Mouse (Mus musculus): ENCODE measurements around the gene Atp8b4.
"Not testable (repeated sequence)": the region's sequence is repeated elsewhere in the genome, so short reads cannot be mapped to it uniquely, and the experiment has no call there.

Gene Atp8b4

DNA sequence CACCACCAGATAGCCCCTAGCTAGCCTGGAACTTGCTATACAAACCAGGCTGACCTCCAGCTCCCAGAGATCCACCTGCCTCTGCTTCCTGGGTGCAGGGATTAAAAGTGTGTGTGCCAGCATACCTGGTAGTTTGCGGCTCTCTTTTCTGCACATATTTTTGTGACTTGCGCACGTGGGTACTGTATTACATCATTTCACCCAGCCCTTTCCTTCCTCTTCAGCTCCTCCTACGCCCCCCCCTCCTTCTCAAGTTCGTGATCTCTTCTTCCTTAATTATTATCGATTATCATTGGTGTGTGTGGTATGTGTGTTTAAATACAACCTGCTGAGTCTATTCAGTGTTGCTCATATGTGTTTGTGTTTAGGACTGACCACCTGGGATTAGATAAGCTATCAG is at the start of gene Atp8b4:
Atp8b4 (minus strand) TSS at position 154 of the 400 bp plus-strand sequence.
- no peak for DNase-seq (ENCODE audit: low read depth, low spot score)

DNA sequence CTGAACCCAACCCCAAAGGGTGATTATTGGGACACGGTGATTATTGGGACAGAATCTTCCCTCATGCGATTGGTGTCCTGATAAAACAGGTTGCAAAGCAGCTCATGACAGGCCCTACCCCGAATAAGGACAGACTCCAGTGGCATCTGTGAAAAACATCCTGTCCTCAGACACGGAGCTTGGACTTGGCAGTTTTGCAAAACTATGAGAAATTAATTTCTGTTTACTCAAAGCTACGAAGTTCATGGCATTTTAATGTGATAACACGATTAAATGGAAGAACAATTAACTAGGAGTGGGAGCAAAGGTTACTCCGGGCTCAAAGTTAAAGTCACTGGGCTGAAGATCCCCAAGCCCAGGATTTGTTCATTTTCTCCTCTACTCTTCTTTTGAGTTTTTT is 49.2 kb upstream of the Atp8b4 start:
- no peak for DNase-seq (ENCODE audit: low read depth, low spot score)

GRCm38 (mm10) chr2:126546392-126546791 is 45.9 kb upstream of the Atp8b4 start:
- DNase-seq (ENCODE audit: low read depth, low spot score): no peak

- DNase-seq (ENCODE audit: low read depth, low spot score): no peak
Observed at GRCm38 (mm10) chr2:126545297-126545696, 44.8 kb upstream of the Atp8b4 start.

DNA sequence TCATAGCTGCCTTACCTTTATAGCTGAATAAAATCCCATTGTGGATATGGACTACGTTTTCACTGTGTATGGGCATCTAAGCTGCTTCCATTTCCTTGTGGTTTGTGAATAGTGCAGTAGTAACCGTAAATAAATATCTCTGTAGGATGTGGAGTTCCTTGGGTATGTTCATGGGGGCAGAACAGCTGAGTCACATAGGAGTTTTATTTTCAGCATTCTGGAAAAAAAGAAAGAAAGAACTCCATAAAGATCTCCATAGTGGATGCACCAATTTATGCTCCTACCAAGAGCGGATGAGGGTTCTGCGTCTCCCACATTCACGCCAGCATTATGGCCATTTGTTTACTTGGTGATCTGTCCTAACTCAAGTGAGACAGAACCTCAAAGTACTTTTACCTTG is 41.7 kb upstream of the Atp8b4 start:
- DNase-seq (ENCODE audit: low read depth, low spot score): no peak

DNA sequence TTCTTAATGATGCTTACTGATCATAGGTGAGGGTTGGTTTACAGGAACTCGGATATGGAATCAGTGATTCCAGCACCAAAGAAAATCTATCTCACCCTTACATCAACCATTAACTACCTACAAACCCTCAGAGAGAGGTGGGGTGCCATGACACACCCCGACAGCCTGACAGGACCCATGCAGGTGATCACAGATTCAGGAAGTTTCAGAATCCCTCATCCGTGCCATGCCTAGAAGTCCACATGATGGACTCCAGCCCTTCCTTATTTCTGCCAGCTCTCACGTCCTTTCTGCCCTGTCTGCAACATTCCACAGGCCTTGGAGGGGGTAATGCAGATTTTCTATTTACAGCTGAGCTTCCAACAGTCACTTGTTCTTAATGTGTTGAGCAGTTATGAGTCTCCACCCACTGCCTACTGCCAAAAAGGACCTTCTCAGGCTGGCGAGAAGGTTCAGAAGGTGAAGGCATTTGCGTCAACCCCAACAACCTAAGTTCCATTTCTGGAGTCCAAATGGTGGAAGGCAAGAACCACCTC is 40.0 kb upstream of the Atp8b4 start:
- no peak for DNase-seq (ENCODE audit: low read depth, low spot score)

GRCm38 (mm10) chr2:126537654-126538053 is 37.2 kb upstream of the Atp8b4 start:
- DNase-seq (ENCODE audit: low read depth, low spot score): no peak

DNA sequence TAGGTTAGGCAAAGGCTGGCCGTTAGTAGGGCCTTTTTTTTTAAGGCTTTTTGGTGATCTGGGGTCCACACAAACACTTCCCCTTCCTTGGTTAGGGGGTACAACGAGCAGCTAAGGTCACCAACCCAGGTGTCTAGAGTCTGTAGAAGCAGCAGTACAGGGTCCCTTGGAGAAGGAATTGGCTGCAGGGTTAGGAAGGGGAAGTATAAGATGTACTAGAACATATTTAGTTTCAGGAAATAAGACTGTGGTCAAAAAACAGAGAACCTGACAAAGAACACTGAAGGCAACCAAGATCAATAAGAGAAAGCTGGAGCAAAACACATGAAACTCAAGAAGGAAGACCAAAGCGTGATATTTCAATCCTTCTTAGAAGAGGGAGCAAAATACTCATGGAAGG is 30.1 kb upstream of the Atp8b4 start:
- no peak for DNase-seq (ENCODE audit: low read depth, low spot score)

DNA sequence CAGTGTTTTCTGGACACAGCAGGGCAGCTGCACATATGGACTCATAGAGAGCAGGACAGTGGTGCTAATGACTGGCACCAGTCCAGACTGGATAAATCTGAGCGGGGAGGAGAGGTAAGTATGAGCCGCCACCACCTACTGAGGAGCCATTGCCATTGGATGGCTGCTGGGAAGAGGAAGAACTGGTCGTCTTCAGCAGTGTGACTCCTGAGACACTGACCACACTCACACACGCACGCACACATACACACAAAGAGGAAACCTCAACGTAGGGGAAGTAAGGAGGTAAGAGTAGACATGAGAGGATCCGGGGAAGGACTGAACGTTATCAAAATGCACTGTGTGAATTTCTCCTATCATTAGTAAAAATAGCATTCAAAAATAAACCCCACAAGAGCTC is 27.0 kb upstream of the Atp8b4 start:
- DNase-seq (ENCODE audit: low read depth, low spot score): no peak

GRCm38 (mm10) chr2:126524271-126524670 is 23.8 kb upstream of the Atp8b4 start:
- no peak for DNase-seq (ENCODE audit: low read depth, low spot score)

GRCm38 (mm10) chr2:126523101-126523745 is 22.7 kb upstream of the Atp8b4 start:
- DNase-seq (ENCODE audit: low read depth, low spot score): not testable (repeated sequence)

GRCm38 (mm10) chr2:126522056-126522455 is 21.6 kb upstream of the Atp8b4 start:
- no peak for DNase-seq (ENCODE audit: low read depth, low spot score)

- no peak for DNase-seq (ENCODE audit: low read depth, low spot score)
Observed at GRCm38 (mm10) chr2:126521471-126521870, 21.0 kb upstream of the Atp8b4 start.

DNA sequence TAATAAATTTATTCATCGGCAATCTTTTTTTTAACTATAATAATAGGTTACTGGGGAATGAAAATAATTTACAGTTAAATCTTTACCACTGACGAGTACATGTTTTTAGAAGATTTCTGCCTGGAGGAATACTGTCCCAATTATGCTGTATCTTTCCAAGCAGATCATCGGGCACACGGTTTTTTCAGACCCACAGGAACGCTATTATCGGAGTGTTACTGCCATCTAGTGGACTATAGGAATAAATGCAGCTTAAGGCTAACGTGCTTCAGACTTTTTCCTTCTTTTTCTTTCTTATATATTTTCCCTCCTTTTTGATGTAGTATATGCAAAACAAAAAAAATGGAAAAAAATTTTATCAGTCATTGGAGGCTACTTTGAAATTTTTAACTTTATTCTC is 20.4 kb upstream of the Atp8b4 start:
- DNase-seq (ENCODE audit: low read depth, low spot score): no peak

- no peak for DNase-seq (ENCODE audit: low read depth, low spot score)
Observed at GRCm38 (mm10) chr2:126519872-126520581, 19.6 kb upstream of the Atp8b4 start.

DNA sequence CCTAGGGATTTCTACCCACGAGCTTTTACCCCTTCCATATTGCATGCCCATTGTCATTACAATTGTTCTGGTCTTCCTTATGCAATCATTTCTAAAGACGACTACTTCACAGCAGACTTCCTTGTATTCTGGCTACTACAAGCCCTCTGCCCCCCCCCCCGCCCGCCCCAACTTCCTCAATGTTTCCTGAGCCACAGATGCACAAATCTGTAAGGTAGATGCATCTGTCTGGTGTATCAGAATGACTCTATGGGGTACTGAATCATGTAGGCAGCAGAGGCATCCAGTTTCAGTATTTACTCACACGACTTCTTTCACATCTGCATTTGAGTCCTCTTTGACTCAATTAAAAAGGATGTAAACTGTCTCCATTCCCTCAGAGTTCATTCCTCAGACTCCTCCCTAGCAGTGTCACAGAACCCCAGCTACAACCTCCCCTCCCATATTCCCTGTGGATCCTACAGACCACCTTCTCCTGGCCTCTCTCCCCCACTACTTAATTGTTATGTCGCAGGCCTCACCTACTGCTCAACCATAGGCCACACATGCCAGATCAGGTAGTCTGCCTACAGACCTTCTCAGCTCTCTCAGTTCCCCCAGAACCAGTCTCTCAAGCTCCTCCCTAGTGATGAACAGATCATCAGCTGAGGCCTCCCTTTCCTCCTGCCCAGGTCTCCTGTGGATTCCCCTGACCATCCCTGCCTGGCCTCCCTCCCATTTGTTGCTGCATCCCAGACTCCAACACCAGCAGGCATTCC is 14.8 kb upstream of the Atp8b4 start:
- DNase-seq (ENCODE audit: low read depth, low spot score): no peak

DNA sequence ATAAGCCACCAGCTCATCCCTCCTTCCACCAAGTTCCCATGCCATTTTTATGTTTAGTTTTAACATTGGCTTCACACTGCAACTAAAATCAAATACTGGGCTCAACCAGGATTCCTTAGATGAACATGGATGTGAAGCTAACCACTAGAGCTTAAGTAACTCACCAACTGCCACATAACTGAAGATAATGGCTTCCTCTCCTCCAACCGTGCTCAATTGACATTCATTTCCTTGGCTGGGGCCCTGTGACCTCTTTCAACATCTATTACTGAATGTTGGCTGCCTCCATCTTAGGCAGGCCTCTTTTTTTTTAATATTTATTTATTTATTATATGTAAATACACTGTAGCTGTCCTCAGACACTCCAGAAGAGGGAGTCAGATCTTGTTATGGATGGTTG is 7.8 kb upstream of the Atp8b4 start:
- no peak for DNase-seq (ENCODE audit: low read depth, low spot score)

DNA sequence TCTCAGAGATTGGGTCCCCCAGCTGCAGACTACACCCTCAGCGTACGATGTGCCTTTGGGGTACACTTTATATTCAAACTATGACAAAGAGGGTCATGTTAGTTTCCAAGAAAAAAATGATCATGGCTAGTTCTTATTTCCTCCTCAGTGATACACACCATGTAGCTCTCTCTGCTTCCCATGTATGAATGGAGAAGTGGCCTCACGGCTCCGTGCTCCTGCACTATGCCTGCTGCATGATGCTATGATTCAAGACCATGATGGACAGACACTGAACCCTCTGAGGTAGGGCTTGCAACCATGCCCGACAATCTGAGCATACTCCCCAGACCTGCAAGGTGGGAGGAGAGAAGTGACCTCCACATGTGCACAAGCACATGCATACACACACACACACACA is 7.0 kb upstream of the Atp8b4 start:
- DNase-seq (ENCODE audit: low read depth, low spot score): no peak

DNA sequence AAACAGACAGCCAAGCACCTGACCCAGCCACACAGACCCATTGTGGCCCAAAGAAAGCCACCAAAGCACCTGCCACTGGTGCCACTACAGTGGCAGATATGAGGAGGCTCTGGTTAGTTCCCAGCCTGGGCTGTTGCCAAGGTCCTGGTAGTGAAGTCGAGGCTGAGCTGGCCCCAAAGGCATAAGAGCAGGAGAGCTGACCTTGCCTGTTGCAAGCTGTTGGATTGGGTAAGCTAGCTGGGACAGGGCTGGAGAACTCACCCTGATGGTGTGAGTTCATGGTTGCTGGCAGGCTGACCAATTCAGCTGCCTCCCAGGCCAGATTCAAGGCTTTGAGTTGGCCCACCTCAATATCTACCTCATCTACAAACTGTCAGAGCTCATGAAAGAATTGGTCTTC is 4.7 kb upstream of the Atp8b4 start:
- no peak for DNase-seq (ENCODE audit: low read depth, low spot score)

- no peak for DNase-seq (ENCODE audit: low read depth, low spot score)
Observed at GRCm38 (mm10) chr2:126499730-126500129, 744 bp downstream of the Atp8b4 start.

DNA sequence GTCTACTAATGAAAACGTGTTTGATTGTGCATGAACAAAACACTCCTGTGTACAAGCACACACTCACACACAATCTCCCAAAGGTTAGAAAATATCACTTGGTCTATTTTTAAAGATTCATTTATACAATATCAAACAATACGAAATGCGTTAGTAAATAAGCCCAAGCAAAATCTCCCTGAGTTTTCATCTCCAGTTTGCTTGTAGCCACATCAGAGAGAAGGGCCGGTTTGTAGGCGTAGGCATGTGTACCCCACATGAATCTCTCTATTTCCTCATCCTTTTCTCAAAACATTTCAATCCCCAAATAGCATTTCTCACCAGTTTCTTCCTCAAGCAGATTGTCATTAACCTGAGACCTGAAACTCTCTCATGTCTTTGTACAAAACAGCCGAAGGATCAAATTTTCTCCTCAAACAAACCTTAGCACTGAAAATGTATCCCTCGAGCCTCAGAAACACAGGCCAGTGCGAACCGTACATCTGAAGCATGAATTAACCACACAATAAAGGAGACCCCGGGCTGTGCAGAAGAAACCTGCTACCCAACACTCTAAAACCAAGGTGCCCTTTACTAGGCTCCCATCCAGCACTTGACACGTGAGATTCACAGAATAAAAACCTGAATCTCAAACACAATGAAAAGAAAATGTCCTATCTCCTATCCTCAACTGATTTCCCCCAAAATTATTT is 1.6 kb downstream of the Atp8b4 start:
- no peak for DNase-seq (ENCODE audit: low read depth, low spot score)

- DNase-seq (ENCODE audit: low read depth, low spot score): no peak
Observed at GRCm38 (mm10) chr2:126496838-126497237, 3.6 kb downstream of the Atp8b4 start.

Measured in WW6 (cell line).